Mouse (Mus musculus) cerebellum, postnatal 36 days (tissue): Measurements from ENCODE around the gene Nup85.
"Not testable (repeated sequence)": the region's sequence is repeated elsewhere in the genome, so short reads cannot be mapped to it uniquely, and the experiment has no call there.

Experiments
- DNase-seq, 2 experiments: peaks; one replicate each; pipeline ENCODE4 v3.0.0; 2021 to 2022; ENCODE audit warnings: mixed read lengths in 2 of 2

Nup85 gene

GRCm38 (mm10) chr11:115564064-115564809 lies at the start of gene Nup85:
Gene Nup85 (plus strand): TSS chr11:115564434.
- peak; percentile 98 for DNase-seq

DNA sequence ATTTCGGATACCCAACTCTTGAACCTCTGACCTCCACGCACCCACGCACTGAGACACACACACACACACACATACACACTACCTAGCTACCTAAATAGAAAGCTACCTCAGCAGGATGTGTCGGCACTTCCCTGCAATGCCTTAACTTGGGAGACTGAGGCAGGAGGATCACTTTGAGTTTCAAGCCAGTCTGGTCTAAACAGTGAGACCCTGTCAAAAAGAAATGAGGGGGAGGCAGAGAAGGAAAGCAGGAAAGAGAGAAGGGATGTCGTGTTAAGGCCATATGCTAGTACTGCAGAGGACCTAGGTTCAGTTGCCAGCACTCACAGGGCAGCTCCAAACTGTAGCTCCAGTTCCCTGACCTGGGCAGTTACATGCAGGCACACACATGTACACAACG lies 49.2 kb upstream of the Nup85 start:
- no peak for DNase-seq

DNA sequence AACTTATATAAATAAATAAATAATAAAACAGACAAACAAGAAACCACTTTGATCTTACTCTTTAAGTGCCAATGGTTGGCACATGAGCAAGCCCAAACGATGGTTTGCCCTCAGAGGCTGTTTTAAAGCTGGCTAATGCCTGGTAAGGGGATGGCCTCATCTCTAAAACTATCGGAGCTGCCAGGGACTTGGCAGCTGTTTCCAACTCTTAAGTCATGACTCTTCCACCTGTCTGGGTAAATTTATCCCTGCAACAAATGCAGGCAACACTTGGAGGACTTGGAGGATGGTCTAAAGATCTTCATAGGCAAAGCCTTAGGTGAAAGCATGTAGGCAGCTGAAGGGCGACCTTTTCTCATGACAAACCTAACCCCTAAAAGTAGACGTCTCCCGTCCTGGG lies 47.3 kb upstream of the Nup85 start:
- DNase-seq = no peak

- peak in 1 of 2 experiments; percentile 24 for DNase-seq
Measured at GRCm38 (mm10) chr11:115518693-115519092, 45.5 kb upstream of the Nup85 start.

DNA sequence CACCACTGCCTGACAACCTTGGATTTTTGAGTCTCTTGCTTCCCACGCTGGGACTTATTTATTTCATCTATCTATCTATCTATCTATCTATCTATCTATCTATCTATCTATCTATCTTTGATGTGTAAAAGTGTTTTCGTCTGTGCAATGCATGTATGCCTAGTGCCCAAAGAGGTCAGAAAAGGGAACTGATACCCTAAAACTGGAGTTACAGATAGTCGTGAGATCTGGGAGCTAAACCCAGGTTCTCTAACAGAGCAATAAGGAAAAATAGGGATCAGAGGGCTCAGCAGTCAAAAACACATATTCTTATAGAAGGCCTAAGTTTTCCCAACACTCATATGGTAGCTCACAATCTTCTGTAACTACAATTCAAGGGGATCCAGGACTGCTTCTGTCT lies 44.7 kb upstream of the Nup85 start:
- no peak for DNase-seq

- DNase-seq = no peak
Measured at GRCm38 (mm10) chr11:115520218-115520617, 44.0 kb upstream of the Nup85 start.

GRCm38 (mm10) chr11:115521080-115521479 lies 43.2 kb upstream of the Nup85 start:
- no peak for DNase-seq

DNA sequence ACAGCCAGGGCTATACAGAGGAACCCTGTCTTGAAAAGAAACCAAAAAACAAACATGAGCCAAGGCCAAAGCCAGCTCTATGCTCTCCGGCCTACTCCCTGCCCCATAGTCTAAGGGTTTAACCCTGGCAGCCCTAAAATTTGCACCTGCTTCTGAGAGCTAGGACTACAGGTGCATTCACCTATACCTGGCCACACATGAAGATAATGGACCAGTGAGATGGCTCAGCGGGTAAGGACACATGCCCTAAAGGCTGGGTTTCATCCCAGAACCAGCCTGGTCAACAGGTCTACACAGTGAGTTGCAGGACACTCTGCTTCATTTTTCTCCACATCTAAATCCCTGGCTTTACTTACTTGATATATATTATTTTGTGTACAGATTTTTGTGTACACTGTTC lies 42.0 kb upstream of the Nup85 start:
- DNase-seq = no peak

DNA sequence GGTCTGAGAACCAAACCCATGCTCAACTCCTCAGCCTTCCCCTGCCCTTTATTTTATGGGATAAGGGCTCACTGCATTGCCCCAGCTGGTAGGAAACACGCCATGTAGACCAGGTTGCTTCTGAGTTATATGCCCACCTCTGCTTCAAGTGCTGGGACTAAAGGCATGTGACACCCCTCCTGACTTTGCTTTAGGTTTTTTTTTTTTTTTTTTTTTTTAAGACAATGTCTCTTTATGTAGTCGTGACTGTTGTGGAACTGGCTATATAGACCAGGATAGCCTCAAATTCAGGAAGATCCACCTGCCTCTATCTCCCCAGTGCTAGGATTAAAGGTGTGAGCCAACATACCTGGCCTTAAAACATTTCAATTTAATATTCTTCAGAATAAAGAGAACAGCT lies 41.5 kb upstream of the Nup85 start:
- no peak for DNase-seq

- DNase-seq = not testable (repeated sequence)
Measured at GRCm38 (mm10) chr11:115526446-115526845, 37.8 kb upstream of the Nup85 start.

GRCm38 (mm10) chr11:115534759-115535371 lies 29.4 kb upstream of the Nup85 start:
- no peak for DNase-seq

- peak; percentile 51 to 71 for DNase-seq
Measured at GRCm38 (mm10) chr11:115535401-115536037, 28.7 kb upstream of the Nup85 start.

GRCm38 (mm10) chr11:115536038-115536681 lies 28.1 kb upstream of the Nup85 start, which contains the start of gene Sumo2:
Gene Sumo2 (minus strand): TSS chr11:115536276.
- DNase-seq = peak; percentile 99 to 100

- DNase-seq = no peak
Measured at GRCm38 (mm10) chr11:115536856-115537568, 27.2 kb upstream of the Nup85 start.

GRCm38 (mm10) chr11:115538045-115538444 lies 26.2 kb upstream of the Nup85 start:
- no peak for DNase-seq

GRCm38 (mm10) chr11:115543571-115543970 lies 20.7 kb upstream of the Nup85 start:
- DNase-seq = no peak

DNA sequence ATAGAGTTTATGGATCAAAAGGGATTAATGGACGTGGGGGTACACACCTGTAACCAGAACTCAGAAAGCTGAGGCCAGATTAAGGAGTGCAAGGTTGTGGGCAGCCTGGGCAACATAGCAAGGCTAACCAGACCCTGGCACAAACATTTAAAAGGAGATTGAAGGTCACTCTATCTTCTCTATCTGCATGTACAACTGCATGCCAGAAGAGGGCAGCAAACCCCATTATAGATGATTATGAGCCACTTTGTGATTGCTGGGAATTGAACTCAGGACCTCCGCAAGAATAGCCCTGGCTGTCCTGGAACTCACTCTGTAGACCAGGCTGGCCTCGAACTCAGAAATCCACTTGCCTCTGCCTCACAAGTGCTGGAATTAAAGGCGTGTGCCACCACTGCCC lies 11.5 kb upstream of the Nup85 start:
- no peak for DNase-seq

DNA sequence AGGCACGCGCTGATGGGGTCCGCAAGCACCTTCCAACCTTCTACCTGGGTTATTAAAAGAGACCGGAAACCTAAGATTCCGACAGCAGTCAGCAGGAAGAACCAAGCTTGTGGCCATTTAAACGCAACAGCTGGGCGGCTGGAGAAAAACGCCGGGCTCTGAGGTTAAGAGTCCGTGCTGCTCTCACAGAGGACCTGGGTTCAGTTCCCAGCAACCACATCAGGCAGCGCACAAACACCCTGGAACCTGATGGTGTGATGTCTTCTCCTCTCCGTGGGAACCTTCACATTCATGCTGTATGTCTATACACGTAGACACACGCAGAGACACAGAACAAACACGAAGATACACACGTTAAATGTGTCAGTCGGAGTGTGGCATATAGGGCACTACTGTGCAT lies 8.5 kb upstream of the Nup85 start:
- DNase-seq = no peak

DNA sequence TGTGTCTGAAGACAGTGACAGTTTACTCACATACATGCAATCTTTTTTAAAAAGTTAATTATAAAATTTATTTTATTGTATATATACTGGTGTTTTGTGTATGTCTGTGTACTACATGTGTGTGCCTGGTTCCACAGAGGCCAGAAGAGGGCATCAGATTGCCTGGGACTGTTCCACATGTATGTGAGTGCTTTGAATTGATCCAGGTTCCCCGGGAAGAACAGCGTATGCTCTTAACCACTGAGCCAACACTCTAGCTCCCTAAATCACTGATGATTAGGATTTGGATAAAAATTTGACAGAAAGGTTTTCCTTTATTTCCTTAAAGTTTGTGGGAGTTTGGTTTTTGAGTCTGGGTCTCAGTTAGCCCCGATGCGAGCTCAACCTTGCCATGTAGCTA lies 828 bp upstream of the Nup85 start:
- no peak for DNase-seq

- DNase-seq = no peak
Measured at GRCm38 (mm10) chr11:115564961-115565360, 727 bp downstream of the Nup85 start.

- no peak for DNase-seq
Measured at GRCm38 (mm10) chr11:115579080-115579479, 14.8 kb downstream of the Nup85 start.

DNA sequence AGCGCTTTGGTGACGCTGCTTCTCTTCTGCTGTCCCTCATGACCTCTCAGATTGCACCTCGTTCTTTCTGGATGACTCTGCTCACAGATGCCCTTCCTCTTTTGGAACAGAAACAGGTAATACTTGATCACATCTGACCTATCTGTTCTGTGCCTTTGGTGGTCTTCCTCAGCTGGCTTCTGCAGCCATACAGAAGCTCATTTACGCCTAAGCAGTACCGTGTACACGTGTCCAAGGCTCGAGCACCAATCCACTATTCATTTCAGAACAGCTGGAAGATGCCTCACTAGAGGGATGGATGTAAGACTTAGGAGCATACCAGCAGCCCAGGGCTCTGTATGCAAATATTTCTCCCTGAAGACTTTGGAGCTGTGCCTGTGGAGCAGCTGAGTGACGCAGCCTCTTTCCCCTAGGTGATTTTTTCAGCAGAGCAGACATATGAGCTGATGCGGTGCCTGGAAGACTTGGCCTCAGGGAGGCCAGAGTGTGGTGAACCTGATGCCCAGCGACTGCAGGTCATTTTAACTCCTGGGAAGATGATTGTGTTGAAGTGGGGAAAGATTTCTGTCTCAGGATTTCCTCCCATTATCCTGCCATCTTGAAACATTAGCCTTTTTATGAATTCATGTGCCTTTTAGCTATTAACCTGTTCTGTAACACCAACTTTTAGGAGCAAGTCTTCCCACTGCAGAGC lies 18.8 kb downstream of the Nup85 start:
- DNase-seq = no peak
